Mouse (Mus musculus): ENCODE data around the gene Sapcd1.

Gene Sapcd1

GRCm38 (mm10) chr17:34980655-34981054, 47.2 kb downstream of the Sapcd1 start:
- DNase-seq (ENCODE audit: low read depth, low spot score), result no peak

DNA sequence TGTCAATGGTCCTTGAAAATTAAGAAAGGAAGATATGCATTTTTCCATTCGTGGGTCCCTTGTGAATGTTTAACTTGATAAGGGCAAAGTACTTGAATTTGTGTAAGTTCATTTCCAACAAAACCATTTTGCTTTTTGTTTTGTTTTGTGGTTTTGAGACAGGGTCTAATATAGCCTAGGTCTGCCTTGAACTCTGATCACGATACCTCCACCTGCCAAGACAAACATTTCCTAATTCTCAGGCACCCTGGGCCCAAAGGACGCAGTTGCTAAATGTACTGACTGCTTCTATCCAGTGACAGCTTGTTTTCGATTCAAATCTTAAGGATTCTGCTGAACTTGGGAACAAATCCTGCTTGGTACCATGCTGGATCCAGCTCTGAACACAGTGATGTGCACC, 48.2 kb downstream of the Sapcd1 start:
- no peak for DNase-seq (ENCODE audit: low read depth, low spot score)

- DNase-seq (ENCODE audit: low read depth, low spot score), result no peak
These were observed 49.6 kb downstream of the Sapcd1 start for GRCm38 (mm10) chr17:34978239-34978638.

DNA sequence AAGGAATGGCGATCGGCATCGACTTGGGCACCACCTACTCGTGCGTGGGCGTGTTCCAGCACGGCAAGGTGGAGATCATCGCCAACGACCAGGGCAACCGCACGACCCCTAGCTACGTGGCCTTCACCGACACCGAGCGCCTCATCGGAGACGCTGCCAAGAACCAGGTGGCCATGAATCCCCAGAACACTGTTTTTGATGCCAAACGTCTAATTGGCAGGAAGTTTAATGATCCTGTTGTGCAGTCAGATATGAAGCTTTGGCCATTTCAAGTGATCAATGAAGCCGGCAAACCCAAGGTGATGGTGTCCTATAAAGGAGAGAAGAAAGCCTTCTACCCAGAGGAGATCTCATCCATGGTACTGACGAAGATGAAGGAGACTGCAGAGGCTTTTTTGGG, 50.8 kb downstream of the Sapcd1 start:
- DNase-seq (ENCODE audit: low read depth, low spot score), result no peak

Measured in brain, embryonic 18.5 days (tissue).